Mouse (Mus musculus) inflammation-experienced regulatory T-cells (primary cell): Measurements from ENCODE around the gene Gm12695. TPM values are rescaled to one million over a fixed set of nuclear protein-coding genes. Genes with fewer than 3 reads are reported as not detected.

Experiments
- polyA plus RNA-seq, 2 experiments: library from polyadenylated mRNA; unstranded; fragments of 100-300 nt; shearing (Covaris generic); gene quantifications; one replicate each; pipeline ENCODE4 v1.2.1; 2017

The Gm12695 gene
- polyA plus RNA-seq = under 1 TPM in 1 of 2 experiments, not detected in 1; 0.49 TPM

DNA sequence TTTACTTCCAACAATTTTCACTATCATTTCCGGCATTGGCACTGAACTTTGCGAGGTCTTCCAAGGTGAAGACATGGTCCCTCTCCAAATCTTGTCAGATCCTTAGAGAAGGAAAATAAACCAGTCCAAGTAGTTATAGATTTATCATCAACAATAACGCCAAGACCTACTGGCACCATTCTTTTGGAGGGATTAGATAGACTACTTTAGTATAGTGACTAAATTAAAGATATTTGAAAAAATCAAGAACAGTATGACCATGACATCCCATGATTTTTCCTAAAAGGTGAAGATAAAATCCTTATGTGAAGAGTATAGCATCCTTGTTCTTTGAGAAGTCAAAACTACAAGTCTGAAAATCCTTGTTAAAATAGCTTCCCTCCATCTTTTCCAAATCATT lies at the start of gene Gm12695:
Gm12695 (minus strand) TSS at position 101 of the 400 bp plus-strand sequence.

Other genes starting within 250 kb of the Gm12695 start
- under 1 TPM in 1 of 2 experiments, not detected in 1; 0.40 TPM for gene Cyp2j6, start 231.5 kb downstream of the Gm12695 start, polyA plus RNA-seq
- gene Cyp2j9, start 193.6 kb downstream of the Gm12695 start, polyA plus RNA-seq = under 1 TPM; 0.20 to 0.87 TPM
- not detected for gene Cyp2j5, start 121.0 kb downstream of the Gm12695 start, polyA plus RNA-seq